Mouse (Mus musculus): Measurements from ENCODE around the gene Rbl2.

GRCm38 (mm10) chr8:91134070-91134475 lies 64.2 kb downstream of the Rbl2 start:
- TF ChIP-seq POLR2A (IDR thresholded peaks at IDR 0.05; ENCODE audit: borderline replicate concordance, extremely low read depth, low read depth, low read length) (peak; percentile 96; the same call in 1 of the 2 replicates), CTCF (IDR thresholded peaks at IDR 0.05; ENCODE audit: insufficient read depth, low read length) (peak; percentile 17; the same call in 1 of the 2 replicates)

Data from lung, adult 2 months (tissue).